Mouse (Mus musculus) adrenal gland, postnatal 36 days (tissue): ENCODE results near the gene Fbxl4. TPM values are rescaled to one million over a fixed set of nuclear protein-coding genes. Genes with fewer than 3 reads are reported as not detected.
A peak's percentile ranks its signal among the peaks of the same experiment; 100 is the strongest.
"Not testable (repeated sequence)": the region's sequence is repeated elsewhere in the genome, so short reads cannot be mapped to it uniquely, and the experiment has no call there.

ENCODE experiments used
- DNase-seq, 2 experiments: peaks; one replicate each; pipeline ENCODE4 v3.0.0; 2021; ENCODE audit warnings: mixed read lengths in 1 of 2
- long read RNA-seq, 2 experiments: library from polyadenylated mRNA; stranded (forward); transcript quantifications; one replicate each; pipeline ENCODE4 v2.0.0; 2021; ENCODE audit warnings: borderline sequencing depth in 2 of 2
- total RNA-seq, 2 experiments: library from RNA; stranded (reverse); gene quantifications; 2 replicates each; pipeline ENCODE4 v1.2.3; 2021

Fbxl4 gene
- 10 to 100 TPM; 14.4 to 25.1 TPM for total RNA-seq
- long read RNA-seq, experiment 1, transcript Fbxl4-201 (9 exons, 2,546 nt): major isoform, 15 of 20 reads
- long read RNA-seq, experiment 1, partial matches to known transcripts: 4 of 20 reads
- long read RNA-seq, experiment 1, other reads (novel, unspliced or antisense): 1 of 20 reads
- long read RNA-seq, experiment 2, transcript Fbxl4-201 (9 exons, 2,546 nt): major isoform, 5 of 6 reads
- long read RNA-seq, experiment 2, partial matches to known transcripts: 1 of 6 reads
- long read RNA-seq, experiment 2, other reads (novel, unspliced or antisense): 0 of 6 reads

GRCm38 (mm10) chr4:22357266-22357930 lies at the start of gene Fbxl4:
TSS of gene Fbxl4 (plus strand) at chr4:22357543.
- peak; percentile 87 to 92 for DNase-seq

DNA sequence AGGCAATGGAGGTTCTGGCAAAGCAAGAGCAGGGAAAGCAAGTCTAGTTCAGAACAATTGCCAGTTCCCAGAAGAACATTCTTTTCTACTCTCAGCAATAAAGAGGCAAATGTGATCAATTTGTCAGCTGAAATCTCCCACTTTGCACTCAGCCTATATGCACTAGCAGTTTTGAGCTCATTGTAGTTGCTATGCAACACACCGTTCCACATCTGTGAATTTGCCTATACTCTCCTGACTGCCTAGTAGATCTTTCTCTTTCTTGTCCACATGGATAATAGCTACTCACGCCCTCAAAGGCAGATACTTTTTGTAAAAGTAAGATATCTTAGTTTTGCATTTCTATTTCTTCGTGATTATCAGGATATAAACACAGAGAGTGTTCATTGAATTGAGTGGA lies 42.8 kb upstream of the Fbxl4 start:
- DNase-seq: no peak

DNA sequence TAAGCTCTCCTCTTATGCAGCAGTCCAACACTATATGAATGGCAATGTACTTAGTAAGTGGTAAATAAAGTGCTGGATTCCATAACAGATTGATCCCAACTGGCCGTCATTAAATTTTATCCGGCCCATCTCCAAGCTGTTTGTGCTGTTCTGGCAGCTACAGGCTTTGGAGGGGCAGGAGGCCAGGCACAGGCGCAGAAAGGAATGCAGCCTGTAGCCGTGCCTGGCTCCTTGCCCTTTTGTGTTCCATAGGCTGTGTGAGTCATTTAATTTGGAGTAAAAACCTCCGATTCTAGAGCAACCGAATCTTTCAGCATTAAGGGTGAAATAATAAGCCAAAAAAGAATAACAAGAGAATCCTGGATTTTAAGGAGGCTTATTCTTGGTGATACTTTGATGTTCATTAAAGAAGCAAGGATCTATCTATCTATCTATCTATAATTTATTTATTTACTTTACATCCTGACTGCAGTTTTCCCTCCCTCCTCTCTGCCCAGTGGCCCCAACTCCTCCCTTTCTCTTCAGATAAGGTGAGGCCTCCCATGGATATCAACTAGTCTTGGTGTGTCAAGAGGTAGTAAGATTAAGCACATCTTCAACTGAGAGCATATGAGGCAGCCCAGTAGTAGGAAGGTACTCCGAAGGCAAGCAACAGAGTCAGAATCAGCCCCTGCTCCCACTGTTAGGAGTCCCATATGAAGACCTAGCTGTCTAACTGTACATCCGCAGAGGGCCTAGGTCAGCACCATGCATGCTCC lies 14.3 kb upstream of the Fbxl4 start:
- no peak for DNase-seq

- DNase-seq: not testable (repeated sequence)
These were observed 8.3 kb upstream of the Fbxl4 start for GRCm38 (mm10) chr4:22349086-22349485.

DNA sequence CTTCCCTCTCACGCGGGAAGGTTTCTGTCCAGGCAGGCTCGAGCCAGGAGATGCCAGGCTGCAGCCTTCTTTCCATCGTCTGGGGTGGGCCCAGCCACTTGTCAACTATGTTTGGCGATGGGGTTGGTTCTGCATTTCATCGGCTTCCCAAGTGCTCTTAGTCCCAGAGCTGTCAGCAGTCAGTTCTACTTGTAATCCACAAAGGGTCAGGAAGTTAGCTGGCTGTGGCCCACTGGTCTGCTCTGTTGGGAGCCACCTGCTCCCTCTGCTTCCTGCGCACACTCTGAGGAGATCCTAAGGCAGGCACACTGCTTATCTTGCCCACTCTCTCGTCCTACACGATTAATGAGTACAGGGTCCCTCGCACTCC lies 573 bp downstream of the Fbxl4 start:
- DNase-seq: no peak

GRCm38 (mm10) chr4:22358487-22358886 lies 1.1 kb downstream of the Fbxl4 start:
- no peak for DNase-seq

GRCm38 (mm10) chr4:22367368-22367767 lies 10.0 kb downstream of the Fbxl4 start:
- DNase-seq: peak; percentile 29 to 45

DNA sequence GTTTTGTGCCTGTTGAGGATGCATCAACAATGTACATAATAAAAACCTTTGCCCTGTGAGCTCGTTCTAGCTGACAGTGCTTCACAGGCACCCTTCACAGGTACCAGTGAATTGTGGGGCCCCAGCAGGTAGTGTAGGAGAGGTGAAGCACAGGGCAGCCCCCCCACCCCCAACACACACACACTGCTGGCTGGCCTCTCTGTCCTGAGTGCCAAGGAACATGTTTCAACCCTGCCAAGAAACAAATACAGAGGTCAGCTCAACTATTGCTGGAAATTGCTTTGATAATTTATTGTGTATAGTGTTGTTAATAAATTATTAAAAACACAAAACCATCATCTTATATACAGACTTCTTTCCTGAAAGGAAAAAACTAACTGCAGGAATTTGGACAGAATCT lies 21.2 kb downstream of the Fbxl4 start:
- no peak for DNase-seq

- DNase-seq: peak in 1 of 2 experiments; percentile 29
These were observed 23.3 kb downstream of the Fbxl4 start for GRCm38 (mm10) chr4:22380646-22381045.

- DNase-seq: no peak
These were observed 26.4 kb downstream of the Fbxl4 start for GRCm38 (mm10) chr4:22383528-22384265.

DNA sequence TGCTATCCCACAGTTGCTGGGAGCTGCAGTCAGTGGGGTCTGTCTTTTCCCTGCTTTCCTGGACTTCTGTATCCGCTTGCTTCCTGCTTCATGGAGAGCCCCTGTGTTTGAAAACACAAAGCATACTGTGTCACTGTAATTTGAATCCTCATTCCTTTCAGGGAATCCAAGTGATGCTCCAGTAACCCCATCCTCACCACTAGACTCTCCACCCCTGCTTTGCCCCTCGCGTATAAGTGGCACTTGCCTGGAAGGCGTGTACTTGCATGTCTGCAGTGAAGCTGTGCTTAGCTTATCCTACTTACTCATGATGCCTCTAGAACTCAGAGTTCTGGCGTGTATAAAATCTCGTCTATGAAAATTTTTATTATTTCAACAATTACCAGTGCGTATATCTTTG lies 32.7 kb downstream of the Fbxl4 start:
- DNase-seq: no peak

DNA sequence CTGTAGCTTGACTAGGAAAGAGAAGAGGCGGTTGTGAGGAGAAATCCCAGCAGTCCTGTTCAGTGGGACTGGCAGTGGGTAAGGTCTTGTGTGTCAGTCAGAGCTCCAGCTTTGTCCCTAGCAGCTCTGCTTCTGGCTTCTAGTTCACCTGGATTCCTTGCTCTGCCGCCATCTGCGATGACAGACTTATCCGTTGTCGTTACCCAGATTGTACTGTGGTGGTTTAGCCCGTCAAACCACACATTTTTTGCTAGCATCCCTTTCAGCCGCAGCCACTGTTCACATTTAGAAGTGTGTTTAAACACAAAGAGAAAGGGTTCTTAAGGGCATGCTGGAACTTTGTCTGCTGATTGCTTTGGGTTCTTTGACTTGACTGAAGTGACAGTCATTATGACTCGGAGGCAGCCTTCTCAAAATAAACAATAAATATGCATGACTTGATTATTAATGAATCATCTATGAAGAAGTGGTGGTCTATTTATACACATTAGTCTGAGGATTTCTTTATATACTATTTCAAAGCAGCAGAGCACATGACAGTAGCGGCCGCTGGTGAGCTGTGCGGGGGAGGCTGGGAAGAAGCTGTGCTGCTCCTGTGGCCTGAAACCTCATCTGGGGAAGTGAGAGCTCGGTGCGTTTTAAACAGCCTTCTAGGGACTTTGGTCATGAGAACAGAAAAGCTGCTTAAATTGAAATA lies 35.6 kb downstream of the Fbxl4 start:
- DNase-seq: no peak

DNA sequence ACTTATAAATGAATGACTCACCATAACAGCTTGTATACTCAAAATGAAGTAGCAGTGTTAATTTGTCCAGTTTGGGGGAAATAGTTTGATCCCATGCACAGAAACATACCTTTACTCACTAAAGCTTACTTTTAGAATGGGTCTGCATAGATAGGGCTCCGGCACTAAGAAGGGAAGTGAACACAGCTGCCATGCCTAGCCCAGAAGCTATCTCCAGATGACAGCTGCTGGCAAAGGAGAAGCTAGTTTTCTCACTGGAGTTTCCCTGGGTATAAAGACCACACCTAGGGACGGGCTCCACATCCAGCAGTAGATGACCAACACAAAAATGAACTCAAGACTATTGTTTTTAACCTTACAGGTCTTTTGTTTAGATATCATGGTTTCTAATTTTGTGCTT lies 38.1 kb downstream of the Fbxl4 start:
- DNase-seq: no peak

DNA sequence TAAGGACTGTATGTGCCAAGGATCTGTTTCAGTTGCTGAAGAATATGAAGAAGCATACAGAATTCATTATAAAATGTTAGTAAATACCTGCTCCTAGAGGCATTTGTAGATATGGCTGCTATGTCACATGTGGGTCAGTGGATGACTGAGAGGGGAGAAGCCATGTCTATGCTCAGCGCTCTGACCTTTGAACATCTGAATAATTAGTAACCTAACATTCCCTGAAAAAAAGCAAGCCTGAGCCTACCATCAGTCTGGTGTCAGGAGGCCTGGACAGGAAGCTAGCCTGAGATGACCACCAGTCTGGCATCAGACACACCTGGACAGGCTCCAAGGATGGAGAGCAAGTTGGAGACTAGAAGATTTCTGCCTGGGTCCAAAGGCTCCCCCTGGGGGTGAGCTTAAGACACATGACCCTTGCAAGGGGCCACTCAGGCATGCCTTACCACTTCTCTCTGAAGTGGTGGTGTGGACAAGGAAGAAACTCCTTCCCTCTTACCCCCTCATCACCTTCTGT lies 39.2 kb downstream of the Fbxl4 start:
- no peak for DNase-seq

DNA sequence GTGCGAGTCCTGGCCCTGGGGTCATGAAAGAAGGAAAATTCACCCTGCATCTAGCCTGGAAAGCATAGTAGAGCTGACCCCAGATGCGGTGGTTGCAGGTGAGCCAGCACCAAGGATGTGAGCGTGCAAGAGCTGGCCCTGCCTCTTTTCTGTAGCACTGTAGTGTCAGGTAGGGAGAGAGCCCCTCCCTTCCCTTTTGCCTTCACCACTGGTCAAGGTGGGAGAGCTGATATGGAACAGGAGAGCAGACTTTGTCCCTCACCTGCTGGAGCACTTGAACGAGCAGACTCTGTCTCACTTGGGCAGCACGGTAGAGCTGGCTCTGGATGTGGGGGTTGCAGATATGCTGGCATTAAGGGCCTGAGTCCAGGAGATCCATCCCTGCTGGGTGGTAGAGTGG lies 39.7 kb downstream of the Fbxl4 start:
- DNase-seq: no peak

DNA sequence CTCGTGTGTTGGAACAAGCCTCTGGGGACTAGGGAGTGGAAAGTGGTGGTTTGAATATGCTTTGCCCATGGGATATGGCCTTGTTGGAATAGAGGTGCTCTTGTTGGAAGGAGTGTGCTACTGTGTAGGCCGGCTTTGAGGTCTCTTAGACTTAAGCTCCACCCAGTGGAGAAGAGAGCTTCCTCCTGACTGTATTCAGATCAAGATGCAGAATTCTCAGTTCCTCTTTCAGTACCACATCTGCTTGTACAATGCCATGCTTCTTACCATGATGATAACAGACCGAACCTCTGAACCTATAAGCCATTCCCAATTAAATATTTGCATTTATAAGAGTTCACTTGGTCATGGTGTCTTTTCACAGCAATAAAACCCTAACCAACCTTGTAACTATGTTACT lies 44.7 kb downstream of the Fbxl4 start:
- DNase-seq: no peak

GRCm38 (mm10) chr4:22402930-22403329 lies 45.6 kb downstream of the Fbxl4 start:
- DNase-seq: no peak

DNA sequence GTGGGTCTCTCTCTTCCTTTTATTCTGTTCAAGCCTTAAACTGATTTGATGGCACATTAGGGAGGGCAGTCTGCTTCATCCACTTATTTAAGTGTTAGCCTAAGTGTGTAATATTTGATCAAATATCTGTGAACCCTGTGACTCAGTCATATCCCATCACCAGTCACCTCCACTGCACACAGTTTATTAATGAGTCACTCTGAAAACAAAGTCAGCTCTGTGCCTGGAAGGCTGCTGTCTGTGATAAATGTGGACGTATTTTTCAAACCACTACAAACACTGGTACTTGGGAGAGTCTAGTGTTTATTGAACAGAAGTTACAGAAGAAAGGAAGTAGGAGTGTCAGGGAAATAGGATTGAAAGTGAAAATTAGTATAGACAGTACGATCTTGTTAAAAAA lies 63.3 kb downstream of the Fbxl4 start:
- DNase-seq: no peak

- no peak for DNase-seq
These were observed 65.1 kb downstream of the Fbxl4 start for GRCm38 (mm10) chr4:22422400-22422799.

GRCm38 (mm10) chr4:22428150-22428549 lies 70.8 kb downstream of the Fbxl4 start:
- no peak for DNase-seq

DNA sequence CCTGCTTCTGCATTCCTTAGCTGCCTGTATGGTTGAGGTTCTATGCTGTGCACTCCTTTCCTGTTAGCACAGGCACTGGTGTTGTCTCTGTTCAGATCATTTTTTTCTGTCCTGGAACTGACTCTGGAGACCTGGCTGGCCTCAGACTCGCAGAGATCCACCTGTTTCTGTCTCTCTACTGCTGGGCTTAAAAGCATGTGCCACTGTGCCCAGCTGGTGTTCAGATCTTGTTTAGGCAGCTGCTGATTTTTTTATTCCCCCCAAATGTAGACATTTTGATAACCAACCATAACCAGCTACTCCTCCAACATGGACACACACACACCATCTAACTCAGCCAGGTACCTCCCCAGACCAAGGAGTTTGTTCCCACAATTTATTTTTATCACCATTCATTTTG lies 112.2 kb downstream of the Fbxl4 start:
- no peak for DNase-seq
